Mouse (Mus musculus) gastrocnemius, postnatal 10 days (tissue): ENCODE results near the gene Adam17. TPM values are rescaled to one million over a fixed set of nuclear protein-coding genes. Genes with fewer than 3 reads are reported as not detected.

Experiments
- DNase-seq: peaks from one replicate; pipeline ENCODE4 v3.0.0; 2021; ENCODE audit warnings: mixed read lengths
- total RNA-seq, 2 experiments: library from RNA; stranded (reverse); gene quantifications; 2 replicates each; pipeline ENCODE4 v1.2.3; 2021

Gene Adam17
- total RNA-seq, 2 experiments from 2014 or later: 31.2 to 36.6 TPM

DNA sequence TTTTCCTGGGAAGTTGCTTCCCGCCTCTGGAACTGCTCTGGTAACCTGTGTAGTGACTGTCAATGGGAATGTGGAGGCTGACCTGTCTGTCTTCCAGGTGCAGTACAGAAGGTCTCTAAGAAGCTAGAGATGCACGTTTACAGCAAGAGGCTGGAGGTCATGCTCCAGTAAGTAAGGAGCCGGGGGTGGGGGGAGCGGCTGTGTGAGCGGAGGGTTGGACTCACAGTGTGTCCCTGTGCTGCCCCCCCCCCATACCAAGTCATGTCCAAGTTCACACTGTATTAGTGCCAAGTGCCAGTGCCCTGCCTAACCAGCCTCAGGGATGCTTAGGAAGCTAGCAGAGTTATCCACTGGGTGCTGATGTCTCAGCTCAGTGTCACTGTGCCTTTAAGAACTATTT, 61.2 kb downstream of the Adam17 start:
- DNase-seq: no peak

GRCm38 (mm10) chr12:21306721-21307120, 66.7 kb downstream of the Adam17 start:
- no peak for DNase-seq

GRCm38 (mm10) chr12:21305741-21306140, 67.7 kb downstream of the Adam17 start:
- DNase-seq: no peak

DNA sequence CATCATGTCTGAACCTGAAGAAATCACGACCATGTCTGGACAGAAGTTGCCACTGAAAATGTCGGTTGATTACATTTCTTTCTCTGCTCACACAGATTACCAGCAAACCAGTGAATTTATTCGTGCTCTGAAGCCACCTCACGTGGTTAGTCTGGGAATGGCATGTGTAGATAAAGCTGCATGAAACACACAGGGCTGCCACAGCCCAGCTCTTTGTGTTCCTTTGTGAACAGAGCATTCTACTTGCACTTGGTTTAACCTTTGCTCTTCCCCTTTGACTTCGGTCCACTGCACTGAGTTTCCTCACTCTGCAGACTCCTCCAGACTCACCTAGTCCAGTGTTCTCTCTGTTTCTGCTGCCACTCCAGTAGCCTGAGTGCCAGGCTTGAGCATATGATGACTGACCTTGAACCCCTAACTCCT, 71.1 kb downstream of the Adam17 start:
- DNase-seq: no peak

DNA sequence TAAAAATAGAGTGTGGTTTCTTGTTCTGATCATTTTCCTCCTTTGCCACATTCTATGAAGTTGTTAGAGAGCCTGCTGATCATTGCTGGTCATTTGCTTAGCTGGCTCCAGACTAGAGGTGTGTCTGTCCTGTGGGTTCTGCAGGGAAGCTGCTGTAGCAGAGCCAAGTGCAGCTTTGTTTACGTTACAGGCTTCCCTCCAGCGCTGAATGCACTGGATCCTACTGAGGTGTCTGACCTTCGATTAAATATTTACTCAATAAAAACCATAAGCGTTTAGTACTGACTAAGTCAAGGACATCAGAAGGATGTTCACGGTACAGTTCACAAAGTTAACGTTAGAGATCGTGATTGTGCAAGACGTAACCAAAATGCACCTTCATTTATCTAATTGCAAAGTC, 71.5 kb downstream of the Adam17 start:
- no peak for DNase-seq

GRCm38 (mm10) chr12:21301324-21301723, 72.1 kb downstream of the Adam17 start:
- DNase-seq: no peak

DNA sequence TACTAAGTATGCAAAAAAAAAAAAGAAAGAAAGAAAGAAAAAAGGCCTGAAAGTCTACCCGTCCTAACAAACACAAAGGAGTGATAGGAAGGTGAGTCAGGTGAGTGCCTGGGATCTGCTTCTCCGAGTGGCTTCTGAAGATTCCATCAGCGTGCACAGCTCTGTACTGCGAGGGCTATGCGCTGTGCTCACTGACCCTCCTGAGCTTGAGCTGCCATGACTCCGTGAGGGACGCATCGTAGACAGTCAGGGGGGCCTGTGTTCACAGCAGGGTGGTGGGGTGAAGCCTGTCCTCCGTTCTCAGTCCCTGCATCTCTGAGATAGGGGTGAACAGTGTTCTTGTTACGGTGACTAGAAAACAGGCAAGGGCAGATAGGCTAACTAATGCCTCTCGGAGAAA, 74.6 kb downstream of the Adam17 start:
- no peak for DNase-seq

- DNase-seq: no peak
Measured at GRCm38 (mm10) chr12:21289651-21290050, 83.8 kb downstream of the Adam17 start.

- DNase-seq: no peak
Measured at GRCm38 (mm10) chr12:21288716-21289395, 84.6 kb downstream of the Adam17 start.

DNA sequence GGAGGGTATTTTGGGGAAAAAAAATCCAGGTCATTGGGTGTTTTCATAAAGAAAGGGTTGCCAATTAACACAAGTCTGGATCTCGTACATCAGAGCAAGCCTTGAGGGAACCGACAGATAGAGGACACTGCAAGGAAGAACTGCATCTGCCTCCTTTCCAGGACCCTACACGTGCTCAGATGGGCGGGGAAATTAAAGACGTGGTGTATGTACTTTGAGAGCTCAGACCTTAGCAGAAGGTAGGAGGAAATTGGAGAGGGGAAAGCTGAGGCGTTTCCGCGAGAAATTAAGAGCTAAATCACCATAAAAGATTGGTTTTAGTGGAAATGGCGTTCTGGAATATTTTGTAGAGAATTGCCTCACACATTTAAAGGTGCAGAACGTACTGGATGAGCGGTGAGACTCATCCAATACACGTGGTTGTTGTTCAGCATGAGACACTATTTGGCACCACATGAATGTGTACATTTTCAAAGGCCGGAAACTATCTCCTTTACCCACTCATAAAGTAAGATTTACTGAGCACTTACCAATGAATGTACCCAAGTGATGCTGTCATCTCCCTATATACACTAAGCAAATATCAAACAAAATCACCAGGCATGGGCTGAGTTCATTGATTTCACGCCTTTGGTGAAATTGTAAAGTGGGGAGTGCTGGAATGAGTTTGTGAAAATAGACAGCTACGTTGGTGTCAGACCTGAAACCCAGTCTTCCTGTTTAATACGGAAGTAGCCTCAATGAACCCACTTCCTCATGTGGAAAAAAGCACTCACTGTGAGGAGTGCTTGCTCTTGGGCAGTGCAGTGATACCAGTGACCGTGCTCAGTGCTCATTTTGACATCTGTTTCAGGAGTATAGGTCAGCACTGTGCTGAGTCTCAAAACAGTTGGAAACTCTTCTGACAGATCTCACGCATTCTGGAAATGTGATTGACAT, 86.5 kb downstream of the Adam17 start:
- DNase-seq: no peak

- DNase-seq: peak; percentile 99
Measured at GRCm38 (mm10) chr12:21286243-21286622, 87.2 kb downstream of the Adam17 start, which contains the start of gene Itgb1bp1. Itgb1bp1 (minus strand) TSS chr12:21286284.

DNA sequence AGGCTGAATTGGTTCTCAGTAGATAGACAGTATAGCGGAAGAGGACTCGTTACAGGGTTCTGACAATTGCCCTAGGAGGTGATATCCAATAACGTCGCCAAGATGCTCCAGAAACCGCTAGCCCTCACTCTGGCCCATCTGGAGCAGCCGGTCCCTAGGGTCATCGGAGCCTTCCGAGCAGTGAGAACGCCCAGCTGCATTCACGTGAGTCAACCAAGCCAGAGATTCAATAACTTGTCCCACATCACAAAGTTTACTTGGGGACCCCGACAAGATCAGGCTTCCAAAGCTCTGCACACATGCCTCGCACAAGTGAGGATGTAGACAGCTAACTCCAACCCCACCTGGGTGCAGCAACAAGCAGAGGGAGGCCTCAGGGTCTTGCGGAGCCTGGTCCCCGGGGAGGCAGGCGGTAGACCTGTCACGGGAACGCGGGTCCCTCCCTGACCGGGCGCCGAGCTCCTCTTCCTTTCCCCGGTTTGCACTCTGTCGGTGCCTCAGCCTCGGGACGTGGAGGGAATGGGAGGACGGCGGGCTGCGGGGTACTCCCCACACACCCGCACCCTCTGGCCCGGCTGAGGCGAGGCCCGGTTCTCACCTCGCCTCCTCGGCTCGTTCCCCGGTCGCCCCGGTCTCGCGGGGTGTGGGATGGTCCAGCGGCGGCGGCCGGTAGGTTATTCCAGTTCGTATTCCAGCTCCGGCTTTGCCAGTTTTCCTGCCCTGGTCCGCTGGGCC, 87.8 kb downstream of the Adam17 start:
- DNase-seq: no peak

GRCm38 (mm10) chr12:21284761-21285441, 88.5 kb downstream of the Adam17 start, which contains the start of gene Cpsf3:
Cpsf3 (plus strand) TSS chr12:21285391.
- DNase-seq: no peak

DNA sequence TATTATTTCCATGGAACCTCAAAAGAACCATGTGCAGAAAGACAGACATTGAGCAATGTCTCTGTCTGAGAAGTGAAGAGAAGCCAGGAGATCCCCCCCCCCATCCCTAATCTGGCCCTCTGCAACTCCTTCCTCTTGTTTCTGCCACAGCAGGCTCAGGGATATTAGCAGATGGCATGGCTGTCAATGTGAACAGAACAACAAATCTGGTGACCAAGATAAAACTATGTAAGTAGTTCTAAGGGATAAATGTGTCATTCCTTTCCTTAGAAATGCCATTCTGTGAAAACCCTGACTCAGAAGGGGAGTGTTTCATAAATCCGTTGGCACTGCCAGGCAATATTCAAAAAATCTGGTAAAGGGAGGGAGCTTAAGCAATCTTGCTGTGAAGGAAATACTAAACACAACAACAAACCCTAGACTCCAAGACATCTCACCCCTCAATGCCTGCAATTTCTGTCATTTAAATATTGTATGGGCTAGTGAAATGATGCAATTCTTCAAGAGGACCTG, 96.0 kb downstream of the Adam17 start:
- DNase-seq: no peak

- DNase-seq: no peak
Measured at GRCm38 (mm10) chr12:21274446-21274845, 99.0 kb downstream of the Adam17 start.

Other genes with a start within 250 kb of the Adam17 start
- gene Cpsf3, start 88.2 kb downstream of the Adam17 start, total RNA-seq: 10 to 100 TPM; 29.8 to 33.6 TPM
- gene Itgb1bp1, start 87.3 kb downstream of the Adam17 start, total RNA-seq: 10 to 100 TPM; 32.2 to 34.8 TPM
- gene Iah1, start 57.2 kb downstream of the Adam17 start, total RNA-seq: 10 to 100 TPM in 1 of 2 experiments, 1 to 10 TPM in 1; 9.5 to 14.2 TPM
- gene Ywhaq, start 44.0 kb upstream of the Adam17 start, total RNA-seq: 10 to 100 TPM; 81.9 to 99.8 TPM